Mouse (Mus musculus): ENCODE measurements at regions not wholly inside any gene's neighbourhood (a gene's known extent, or its start where the extent isn't known, plus 50 kb on each side); places are given as distances from the start of the nearest gene placed in this dataset.

GRCm38 (mm10) chr4:95105424-95105823 lies 53.4 kb upstream of the Jun start:
- DNase-seq (ENCODE audit: low spot score): no peak

GRCm38 (mm10) chr4:95105926-95106622 lies 54.1 kb upstream of the Jun start:
- no peak for DNase-seq (ENCODE audit: low spot score)

- no peak for DNase-seq (ENCODE audit: low spot score)
These were observed 55.1 kb upstream of the Jun start for GRCm38 (mm10) chr4:95106881-95107665.

GRCm38 (mm10) chr4:95108811-95109210 lies 56.8 kb upstream of the Jun start:
- DNase-seq (ENCODE audit: low spot score): no peak

- DNase-seq (ENCODE audit: low spot score): no peak
These were observed 58.8 kb upstream of the Jun start for GRCm38 (mm10) chr4:95110828-95111227.

GRCm38 (mm10) chr4:95117158-95117681 lies 65.2 kb upstream of the Jun start:
- DNase-seq (ENCODE audit: low spot score): no peak

GRCm38 (mm10) chr4:95120876-95121275 lies 68.9 kb upstream of the Jun start:
- DNase-seq (ENCODE audit: low spot score): no peak

GRCm38 (mm10) chr4:95125346-95125745 lies 73.3 kb upstream of the Jun start:
- no peak for DNase-seq (ENCODE audit: low spot score)

GRCm38 (mm10) chr4:95127970-95128369 lies 75.9 kb upstream of the Jun start:
- DNase-seq (ENCODE audit: low spot score): no peak

GRCm38 (mm10) chr4:95133815-95134214 lies 81.8 kb upstream of the Jun start:
- DNase-seq (ENCODE audit: low spot score): no peak

- no peak for DNase-seq (ENCODE audit: low spot score)
These were observed 82.6 kb upstream of the Jun start for GRCm38 (mm10) chr4:95134611-95135010.

- DNase-seq (ENCODE audit: low spot score): no peak
These were observed 85.6 kb upstream of the Jun start for GRCm38 (mm10) chr4:95137413-95138143.

- no peak for DNase-seq (ENCODE audit: low spot score)
These were observed 86.7 kb upstream of the Jun start for GRCm38 (mm10) chr4:95138676-95139075.

GRCm38 (mm10) chr4:95141253-95141652 lies 89.2 kb upstream of the Jun start:
- no peak for DNase-seq (ENCODE audit: low spot score)

- DNase-seq (ENCODE audit: low spot score): no peak
These were observed 91.1 kb upstream of the Jun start for GRCm38 (mm10) chr4:95143130-95143529.

GRCm38 (mm10) chr4:95143668-95144067 lies 91.6 kb upstream of the Jun start:
- no peak for DNase-seq (ENCODE audit: low spot score)

GRCm38 (mm10) chr4:95144440-95144839 lies 92.4 kb upstream of the Jun start:
- DNase-seq (ENCODE audit: low spot score): no peak

GRCm38 (mm10) chr4:95146268-95146667 lies 94.2 kb upstream of the Jun start:
- no peak for DNase-seq (ENCODE audit: low spot score)

- no peak for DNase-seq (ENCODE audit: low spot score)
These were observed 96.6 kb upstream of the Jun start for GRCm38 (mm10) chr4:95148665-95149064.

GRCm38 (mm10) chr4:95151678-95152077 lies 99.7 kb upstream of the Jun start:
- no peak for DNase-seq (ENCODE audit: low spot score)

GRCm38 (mm10) chr4:95152431-95153115 lies 100.6 kb upstream of the Jun start:
- no peak for DNase-seq (ENCODE audit: low spot score)

- no peak for DNase-seq (ENCODE audit: low spot score)
These were observed 101.8 kb upstream of the Jun start for GRCm38 (mm10) chr4:95153737-95154287.

All from layer of hippocampus, adult 9-10 months (tissue).